Comparison of ENCODE assay signal across 8 mouse cellular contexts in genomic region chr15:79834881-79835260, GRCm38 (mm10). TPM values are rescaled to one million over a fixed set of nuclear protein-coding genes. Genes with fewer than 3 reads are reported as not detected.
DNase-seq lines count a peak whose midpoint lies in the region; ATAC-seq lines count a peak whose summit lies in the region.

No protein-coding gene starts in this region.

- DNase-seq in heart, adult 9 months (ENCODE audit: low spot score in 2 of 2): no peak
- DNase-seq in embryonic facial prominence, embryonic 10.5 days (ENCODE audit: low spot score): no peak
- peak; percentile 50 for DNase-seq in midbrain, embryonic 14.5 days
- DNase-seq in layer of hippocampus, postnatal 25 days (ENCODE audit: extremely low spot score in 1 of 2, low spot score in 1 of 2): no peak

- WGBS in heart, embryonic 15.5 days: 59% methylated on average over 9 of the region's 9 CpGs
- WGBS in embryonic facial prominence, embryonic 10.5 days: 60% methylated on average over 9 of the region's 9 CpGs
- 37% methylated on average over 9 of the region's 9 CpGs for WGBS in hindbrain, embryonic 15.5 days
- WGBS in midbrain, embryonic 14.5 days: 31% methylated on average over 9 of the region's 9 CpGs

- peak overlapping the region; percentile 96 for H3K27ac ChIP-seq in heart, embryonic 15.5 days
- H3K27ac ChIP-seq in embryonic facial prominence, embryonic 10.5 days (replicated peaks): peak overlapping the region; percentile 94
- H3K27ac ChIP-seq in hindbrain, embryonic 15.5 days (replicated peaks): peak overlapping the region; percentile 99
- H3K27ac ChIP-seq in midbrain, embryonic 14.5 days (replicated peaks; ENCODE audit: low read depth, low read length): peak overlapping the region; percentile 97

- H3K4me3 ChIP-seq in heart, embryonic 15.5 days: peak overlapping the region; percentile 88; the same call in 1 of the 2 replicates
- H3K4me3 ChIP-seq in embryonic facial prominence, embryonic 10.5 days: peak overlapping the region; percentile 89
- H3K4me3 ChIP-seq in hindbrain, embryonic 15.5 days: peak overlapping the region; percentile 91
- peak overlapping the region; percentile 84 for H3K4me3 ChIP-seq in midbrain, embryonic 14.5 days (replicated peaks; ENCODE audit: low read depth, low read length)

- H3K4me1 ChIP-seq in heart, embryonic 15.5 days (replicated peaks): peaks cover 36% of the 10 kb centered on the region
- H3K4me1 ChIP-seq in embryonic facial prominence, embryonic 10.5 days: peaks cover 49% of the 10 kb centered on the region
- peaks cover 45% of the 10 kb centered on the region for H3K4me1 ChIP-seq in hindbrain, embryonic 15.5 days (replicated peaks)
- peaks cover 41% of the 10 kb centered on the region for H3K4me1 ChIP-seq in midbrain, embryonic 14.5 days (ENCODE audit: control insufficient read depth, insufficient read depth, low read length)

- H3K9ac ChIP-seq in heart, embryonic 15.5 days: no peak overlapping the region
- peak overlapping the region; percentile 49 for H3K9ac ChIP-seq in hindbrain, embryonic 15.5 days
- peak overlapping the region; percentile 92 for H3K9ac ChIP-seq in midbrain, embryonic 14.5 days (replicated peaks; ENCODE audit: low read length)

- H3K36me3 ChIP-seq in heart, embryonic 15.5 days: peaks cover 5% of the 10 kb centered on the region; the same call in 1 of the 2 replicates
- peaks cover 9% of the 10 kb centered on the region for H3K36me3 ChIP-seq in embryonic facial prominence, embryonic 10.5 days (replicated peaks)
- H3K36me3 ChIP-seq in hindbrain, embryonic 15.5 days: 0 out of 2 replicates have a peak, but pooled peaks cover 4% of the 10 kb centered on the region
- H3K36me3 ChIP-seq in midbrain, embryonic 14.5 days (ENCODE audit: control insufficient read depth, insufficient read depth, low read length): peaks cover 8% of the 10 kb centered on the region; the same call in 1 of the 2 replicates

- H3K4me2 ChIP-seq in heart, embryonic 15.5 days: peak overlapping the region; percentile 82
- peak overlapping the region; percentile 97 for H3K4me2 ChIP-seq in hindbrain, embryonic 15.5 days
- peak overlapping the region; percentile 53 for H3K4me2 ChIP-seq in midbrain, embryonic 14.5 days (ENCODE audit: low read length)

- no peaks in the 10 kb centered on the region for H3K9me3 ChIP-seq in heart, embryonic 15.5 days (replicated peaks)
- H3K9me3 ChIP-seq in embryonic facial prominence, embryonic 10.5 days: no peaks in the 10 kb centered on the region
- H3K9me3 ChIP-seq in hindbrain, embryonic 15.5 days: no peaks in the 10 kb centered on the region
- no peaks in the 10 kb centered on the region for H3K9me3 ChIP-seq in midbrain, embryonic 14.5 days (ENCODE audit: control insufficient read depth, low read length)

- H3K27me3 ChIP-seq in heart, embryonic 15.5 days: peaks cover 3% of the 10 kb centered on the region; the same call in 1 of the 2 replicates
- H3K27me3 ChIP-seq in embryonic facial prominence, embryonic 10.5 days (replicated peaks; ENCODE audit: low read depth, poor library complexity, severe bottlenecking): no peaks in the 10 kb centered on the region
- no peaks in the 10 kb centered on the region for H3K27me3 ChIP-seq in hindbrain, embryonic 15.5 days
- no peaks in the 10 kb centered on the region for H3K27me3 ChIP-seq in midbrain, embryonic 14.5 days (ENCODE audit: control insufficient read depth, insufficient read depth, low read length)

- no peak for ATAC-seq in heart, embryonic 15.5 days (replicated peaks; ENCODE audit: insufficient number of reproducible peaks, insufficient read depth, low FRiP score, low read depth)
- ATAC-seq in hindbrain, embryonic 15.5 days (ENCODE audit: low FRiP score, low read depth): no peak
- ATAC-seq in midbrain, embryonic 14.5 days (ENCODE audit: low FRiP score, low TSS enrichment): no peak
- no peak for ATAC-seq in monocyte, adult 5-6 weeks (replicated peaks; ENCODE audit: insufficient number of reproducible peaks, low FRiP score, low TSS enrichment, poor library complexity, severe bottlenecking)
- ATAC-seq in erythroblast, adult 5-6 weeks (replicated peaks; ENCODE audit: low FRiP score, poor library complexity, severe bottlenecking): no peak

RNA-seq across cellular contexts. Expression of gene Cbx6, which starts 0.4 kb away (rescaled TPM):
- polyA plus RNA-seq in heart, embryonic 15.5 days (2015; fragmentation: Nextera tagmentation; extraction: Ambion mirVana): 52.1 and 65.7 TPM in 2 replicates
- 16.1 and 18.1 TPM in 2 replicates for polyA plus RNA-seq in embryonic facial prominence, embryonic 10.5 days (2016; fragmentation: Nextera tagmentation; extraction: Ambion mirVana)
- 60.8 and 64.5 TPM in 2 replicates for polyA plus RNA-seq in hindbrain, embryonic 15.5 days (2015; fragmentation: Nextera tagmentation; extraction: Ambion mirVana)
- polyA plus RNA-seq in midbrain, embryonic 14.5 days (2014; fragmentation: Nextera tagmentation; extraction: Ambion mirVana): 46.7 and 52.1 TPM in 2 replicates
- 2.5 to 7.1 TPM (median 6.5 TPM) in 3 replicates for total RNA-seq in monocyte, adult 5-6 weeks (2017)
- total RNA-seq in erythroblast, adult 5-6 weeks (2015; ENCODE audit: low replicate concordance): 2.7 and 4.0 TPM in 2 replicates
- total RNA-seq in erythroblast, adult 5-6 weeks (2017; ENCODE audit: low replicate concordance): 6.6 and 8.1 TPM in 2 replicates
- 100 to 1,000 TPM; 397 to 421 TPM for total RNA-seq in layer of hippocampus, postnatal 25 days (2021)

RNA-seq across cellular contexts. Expression of gene Npcd, which starts 0.8 kb away (rescaled TPM):
- polyA plus RNA-seq in heart, embryonic 15.5 days (2015; fragmentation: Nextera tagmentation; extraction: Ambion mirVana): 0.27 TPM in 1 of 2 replicates, not detected in the other
- polyA plus RNA-seq in embryonic facial prominence, embryonic 10.5 days (2016; fragmentation: Nextera tagmentation; extraction: Ambion mirVana): not detected in 2 replicates
- 0.44 TPM in 1 of 2 replicates, not detected in the other for polyA plus RNA-seq in hindbrain, embryonic 15.5 days (2015; fragmentation: Nextera tagmentation; extraction: Ambion mirVana)
- polyA plus RNA-seq in midbrain, embryonic 14.5 days (2014; fragmentation: Nextera tagmentation; extraction: Ambion mirVana): 0.26 TPM in 1 of 2 replicates, not detected in the other
- not detected in 3 replicates for total RNA-seq in monocyte, adult 5-6 weeks (2017)
- not detected in 2 replicates for total RNA-seq in erythroblast, adult 5-6 weeks (2015; ENCODE audit: low replicate concordance)
- 0.34 TPM in 1 of 2 replicates, not detected in the other for total RNA-seq in erythroblast, adult 5-6 weeks (2017; ENCODE audit: low replicate concordance)
- 10 to 100 TPM; 16.8 to 30.2 TPM for total RNA-seq in layer of hippocampus, postnatal 25 days (2021)

RNA-seq across cellular contexts. Expression of gene Nptxr, which starts 30.3 kb away (rescaled TPM):
- polyA plus RNA-seq in heart, embryonic 15.5 days (2015; fragmentation: Nextera tagmentation; extraction: Ambion mirVana): 1.8 and 3.6 TPM in 2 replicates
- 1.8 and 2.2 TPM in 2 replicates for polyA plus RNA-seq in embryonic facial prominence, embryonic 10.5 days (2016; fragmentation: Nextera tagmentation; extraction: Ambion mirVana)
- polyA plus RNA-seq in hindbrain, embryonic 15.5 days (2015; fragmentation: Nextera tagmentation; extraction: Ambion mirVana): 49.9 and 61.3 TPM in 2 replicates
- 17.8 and 42.5 TPM in 2 replicates for polyA plus RNA-seq in midbrain, embryonic 14.5 days (2014; fragmentation: Nextera tagmentation; extraction: Ambion mirVana)
- 0.10 TPM in 1 of 3 replicates, not detected in the others for total RNA-seq in monocyte, adult 5-6 weeks (2017)
- 0.19 TPM in 1 of 2 replicates, not detected in the other for total RNA-seq in erythroblast, adult 5-6 weeks (2015; ENCODE audit: low replicate concordance)
- total RNA-seq in erythroblast, adult 5-6 weeks (2017; ENCODE audit: low replicate concordance): 0.17 TPM in 1 of 2 replicates, not detected in the other
- total RNA-seq in layer of hippocampus, postnatal 25 days (2021): 100 to 1,000 TPM; 773 to 802 TPM

RNA-seq across cellular contexts. Expression of gene Apobec3, which starts 56.6 kb away (rescaled TPM):
- 13.8 and 36.7 TPM in 2 replicates for polyA plus RNA-seq in heart, embryonic 15.5 days (2015; fragmentation: Nextera tagmentation; extraction: Ambion mirVana)
- 7.7 and 8.4 TPM in 2 replicates for polyA plus RNA-seq in embryonic facial prominence, embryonic 10.5 days (2016; fragmentation: Nextera tagmentation; extraction: Ambion mirVana)
- polyA plus RNA-seq in hindbrain, embryonic 15.5 days (2015; fragmentation: Nextera tagmentation; extraction: Ambion mirVana): 4.3 and 5.7 TPM in 2 replicates
- 0.92 and 5.0 TPM in 2 replicates for polyA plus RNA-seq in midbrain, embryonic 14.5 days (2014; fragmentation: Nextera tagmentation; extraction: Ambion mirVana)
- total RNA-seq in monocyte, adult 5-6 weeks (2017): 85.0 to 218 TPM (median 113 TPM) in 3 replicates
- 79.8 and 80.1 TPM in 2 replicates for total RNA-seq in erythroblast, adult 5-6 weeks (2015; ENCODE audit: low replicate concordance)
- 73.5 and 75.2 TPM in 2 replicates for total RNA-seq in erythroblast, adult 5-6 weeks (2017; ENCODE audit: low replicate concordance)
- 1 to 10 TPM; 3.7 to 5.0 TPM for total RNA-seq in layer of hippocampus, postnatal 25 days (2021)

RNA-seq across cellular contexts. Expression of gene Dnal4, which starts 57.2 kb away (rescaled TPM):
- 37.2 and 46.0 TPM in 2 replicates for polyA plus RNA-seq in heart, embryonic 15.5 days (2015; fragmentation: Nextera tagmentation; extraction: Ambion mirVana)
- 66.3 and 68.6 TPM in 2 replicates for polyA plus RNA-seq in embryonic facial prominence, embryonic 10.5 days (2016; fragmentation: Nextera tagmentation; extraction: Ambion mirVana)
- 68.7 and 69.6 TPM in 2 replicates for polyA plus RNA-seq in hindbrain, embryonic 15.5 days (2015; fragmentation: Nextera tagmentation; extraction: Ambion mirVana)
- polyA plus RNA-seq in midbrain, embryonic 14.5 days (2014; fragmentation: Nextera tagmentation; extraction: Ambion mirVana): 77.8 and 83.8 TPM in 2 replicates
- 8.3 to 15.0 TPM (median 9.1 TPM) in 3 replicates for total RNA-seq in monocyte, adult 5-6 weeks (2017)
- 4.2 TPM in 1 of 2 replicates, not detected in the other for total RNA-seq in erythroblast, adult 5-6 weeks (2015; ENCODE audit: low replicate concordance)
- 0.68 and 1.7 TPM in 2 replicates for total RNA-seq in erythroblast, adult 5-6 weeks (2017; ENCODE audit: low replicate concordance)
- 10 to 100 TPM; 53.0 to 59.4 TPM for total RNA-seq in layer of hippocampus, postnatal 25 days (2021)
